Mouse (Mus musculus): ENCODE measurements around the gene Clp1. TPM values are rescaled to one million over a fixed set of nuclear protein-coding genes. Genes with fewer than 3 reads are reported as not detected.

Gene Clp1
- polyA plus RNA-seq, 1 experiment from 2014 or later: 34.5 TPM

DNA sequence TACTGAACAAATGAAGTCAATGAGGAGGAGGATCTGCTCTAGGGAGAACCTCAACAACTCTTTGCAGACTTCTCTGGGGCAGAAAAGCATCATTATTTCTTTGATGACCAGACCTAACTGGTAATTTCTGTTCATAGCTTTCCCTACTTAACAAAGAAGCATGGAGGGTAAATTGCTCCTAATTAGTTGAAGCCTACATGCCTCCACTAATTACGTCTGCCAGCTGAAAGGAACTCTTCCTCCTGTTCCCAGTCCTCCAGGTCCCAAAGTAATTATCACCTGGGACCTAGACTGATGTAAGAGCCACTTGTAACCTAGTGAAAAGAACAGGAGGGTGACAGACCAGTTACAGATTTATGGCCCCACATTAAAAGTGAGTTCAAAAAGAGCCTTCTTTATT is 19.6 kb downstream of the Clp1 start:
- H3K27ac ChIP-seq (ENCODE audit: low read depth, low read length): no peak overlapping the region
- H3K4me3 ChIP-seq (ENCODE audit: low read length): no peak overlapping the region
- H3K4me1 ChIP-seq (ENCODE audit: control insufficient read depth, insufficient read depth, low read length): peaks cover 4% of the 10 kb centered on the region; the same call in 1 of the 2 replicates
- H3K9ac ChIP-seq (ENCODE audit: low read depth, low read length): no peak overlapping the region
- no peaks in the 10 kb centered on the region for H3K9me3 ChIP-seq (ENCODE audit: control insufficient read depth, low read length)
- peaks cover 43% of the 10 kb centered on the region for H3K36me3 ChIP-seq (ENCODE audit: control insufficient read depth, insufficient read depth, low read length)
- no peak overlapping the region for H3K4me2 ChIP-seq (replicated peaks; ENCODE audit: low read depth, low read length)
- H3K27me3 ChIP-seq (ENCODE audit: control insufficient read depth, insufficient read depth, low read length): no peaks in the 10 kb centered on the region
- 38% methylated on average over 1 of the region's 1 CpGs for WGBS
- ATAC-seq (ENCODE audit: low FRiP score, low TSS enrichment): no peak

DNA sequence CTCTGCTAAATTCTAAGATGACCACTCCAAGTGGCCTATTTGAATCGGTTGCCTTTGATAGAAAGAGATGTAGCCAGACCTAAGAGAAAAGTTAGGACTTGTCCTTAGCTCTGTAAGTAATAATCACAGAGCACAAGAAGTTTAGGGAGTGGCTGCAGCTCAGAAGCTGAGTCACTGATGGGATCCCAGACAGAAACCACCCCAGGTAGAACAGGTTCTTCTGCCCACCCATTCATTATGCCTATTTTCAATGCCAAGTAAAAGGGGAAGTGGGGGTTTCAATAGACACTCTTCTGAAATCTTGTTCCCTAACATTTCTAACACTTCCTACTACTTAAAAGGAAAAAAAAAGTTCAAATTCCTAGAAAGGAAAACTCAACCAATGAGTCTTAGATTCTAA is 21.9 kb downstream of the Clp1 start:
- H3K27ac ChIP-seq (ENCODE audit: low read depth, low read length): no peak overlapping the region
- H3K4me1 ChIP-seq (ENCODE audit: control insufficient read depth, insufficient read depth, low read length): peaks cover 4% of the 10 kb centered on the region; the same call in 1 of the 2 replicates
- H3K4me3 ChIP-seq (ENCODE audit: low read length): no peak overlapping the region
- H3K27me3 ChIP-seq (ENCODE audit: control insufficient read depth, insufficient read depth, low read length): no peaks in the 10 kb centered on the region
- H3K36me3 ChIP-seq (ENCODE audit: control insufficient read depth, insufficient read depth, low read length): peaks cover 48% of the 10 kb centered on the region
- no peak for ATAC-seq (ENCODE audit: low FRiP score, low TSS enrichment)
- no peak overlapping the region for H3K9ac ChIP-seq (ENCODE audit: low read depth, low read length)
- no peak overlapping the region for H3K4me2 ChIP-seq (replicated peaks; ENCODE audit: low read depth, low read length)
- WGBS: 77% methylated on average over 1 of the region's 1 CpGs
- H3K9me3 ChIP-seq (ENCODE audit: control insufficient read depth, low read length): no peaks in the 10 kb centered on the region

DNA sequence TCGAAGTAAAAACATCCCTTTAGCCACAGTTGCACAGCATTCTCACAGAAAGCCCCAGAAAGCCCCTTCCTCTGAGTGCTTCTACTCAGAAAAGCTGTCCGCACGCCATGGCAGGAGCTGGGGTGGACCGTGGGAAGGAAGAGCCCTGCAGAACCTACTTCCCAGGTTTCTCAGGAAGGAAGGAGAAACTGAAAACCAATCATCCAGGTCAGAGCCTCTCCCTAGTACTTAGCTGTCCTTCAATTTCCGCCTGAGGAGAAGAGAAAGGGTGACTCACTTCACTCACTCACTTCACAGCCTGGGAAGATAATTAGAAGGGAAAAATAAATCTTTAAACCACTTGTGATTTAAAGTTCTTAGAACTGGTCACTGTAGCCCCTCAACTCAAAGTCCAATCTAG is 22.8 kb downstream of the Clp1 start:
- 69% methylated on average over 5 of the region's 5 CpGs for WGBS
- H3K27ac ChIP-seq (ENCODE audit: low read depth, low read length): no peak overlapping the region
- H3K9me3 ChIP-seq (ENCODE audit: control insufficient read depth, low read length): no peaks in the 10 kb centered on the region
- H3K27me3 ChIP-seq (ENCODE audit: control insufficient read depth, insufficient read depth, low read length): no peaks in the 10 kb centered on the region
- H3K4me2 ChIP-seq (replicated peaks; ENCODE audit: low read depth, low read length): no peak overlapping the region
- H3K4me3 ChIP-seq (ENCODE audit: low read length): no peak overlapping the region
- no peak overlapping the region for H3K9ac ChIP-seq (ENCODE audit: low read depth, low read length)
- peaks cover 43% of the 10 kb centered on the region for H3K36me3 ChIP-seq (ENCODE audit: control insufficient read depth, insufficient read depth, low read length)
- peak; percentile 57; the same call in 1 of the 2 replicates for ATAC-seq (ENCODE audit: low FRiP score, low TSS enrichment)
- H3K4me1 ChIP-seq (ENCODE audit: control insufficient read depth, insufficient read depth, low read length): peaks cover 4% of the 10 kb centered on the region; the same call in 1 of the 2 replicates

DNA sequence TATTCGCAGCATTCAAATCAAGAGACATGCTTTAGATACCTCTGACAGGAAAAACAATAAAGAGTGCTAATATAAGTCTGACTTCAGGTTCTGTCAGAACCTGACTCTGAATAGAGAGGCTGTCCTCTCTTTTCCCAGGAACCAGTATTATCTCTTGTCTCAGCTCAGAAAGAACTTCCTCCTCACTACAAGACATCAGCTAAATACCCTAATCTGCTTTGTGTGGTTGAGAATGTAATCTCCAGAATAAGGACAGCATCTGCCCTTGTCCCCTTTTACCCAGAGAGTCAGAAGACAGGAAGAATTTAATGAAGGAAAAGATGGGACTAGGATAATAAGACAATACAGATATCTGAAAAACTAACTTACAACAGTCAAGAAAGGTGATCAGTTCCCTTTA is 23.7 kb downstream of the Clp1 start:
- Histone ChIP-seq H3K9ac (ENCODE audit: low read depth, low read length) (no peak overlapping the region), H3K4me2 (replicated peaks; ENCODE audit: low read depth, low read length) (no peak overlapping the region), H3K27ac (ENCODE audit: low read depth, low read length) (no peak overlapping the region), H3K4me1 (ENCODE audit: control insufficient read depth, insufficient read depth, low read length) (no peaks in the 10 kb centered on the region), H3K9me3 (ENCODE audit: control insufficient read depth, low read length) (no peaks in the 10 kb centered on the region), H3K36me3 (ENCODE audit: control insufficient read depth, insufficient read depth, low read length) (peaks cover 44% of the 10 kb centered on the region), H3K27me3 (ENCODE audit: control insufficient read depth, insufficient read depth, low read length) (no peaks in the 10 kb centered on the region), H3K4me3 (ENCODE audit: low read length) (no peak overlapping the region)
- 100% methylated on average over 1 of the region's 1 CpGs for WGBS
- ATAC-seq (ENCODE audit: low FRiP score, low TSS enrichment): no peak

DNA sequence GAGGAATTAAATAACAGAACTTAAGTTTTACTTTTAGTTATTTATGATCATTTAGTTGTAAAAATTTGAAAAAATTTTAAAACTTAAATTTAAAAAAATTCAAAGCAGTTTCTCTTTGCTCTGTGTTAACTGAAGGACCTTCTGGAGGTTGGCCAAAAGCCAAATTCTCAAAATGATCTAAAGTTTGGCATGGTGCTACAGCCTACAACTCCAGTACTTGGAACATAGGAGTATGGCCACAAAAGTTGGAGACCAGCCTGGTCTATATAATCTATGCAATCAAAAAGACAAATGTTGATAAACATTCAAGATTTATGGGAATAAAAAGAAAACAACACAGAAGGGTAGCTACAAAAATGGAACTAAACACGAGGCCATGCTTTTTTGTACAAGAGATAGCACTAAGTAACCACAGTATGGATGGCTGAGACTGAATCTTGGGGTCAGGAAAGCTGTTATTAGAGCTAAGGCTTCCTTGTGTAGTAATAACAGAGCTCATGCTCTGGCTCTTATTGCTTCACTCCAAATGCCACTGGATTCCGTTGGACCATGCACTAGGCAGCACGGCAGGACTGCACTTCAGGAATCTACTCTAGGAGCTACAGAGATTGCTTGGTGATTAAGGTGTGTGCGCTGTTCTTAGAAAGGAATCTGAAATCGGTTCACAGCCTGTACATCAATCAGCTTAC is 32.0 kb downstream of the Clp1 start:
- Histone ChIP-seq H3K27me3 (ENCODE audit: control insufficient read depth, insufficient read depth, low read length) (no peaks in the 10 kb centered on the region), H3K9me3 (ENCODE audit: control insufficient read depth, low read length) (no peaks in the 10 kb centered on the region), H3K9ac (ENCODE audit: low read depth, low read length) (no peak overlapping the region), H3K4me2 (replicated peaks; ENCODE audit: low read depth, low read length) (no peak overlapping the region), H3K4me1 (ENCODE audit: control insufficient read depth, insufficient read depth, low read length) (no peaks in the 10 kb centered on the region), H3K4me3 (ENCODE audit: low read length) (no peak overlapping the region), H3K27ac (ENCODE audit: low read depth, low read length) (no peak overlapping the region), H3K36me3 (ENCODE audit: control insufficient read depth, insufficient read depth, low read length) (peaks cover 77% of the 10 kb centered on the region)
- ATAC-seq (ENCODE audit: low FRiP score, low TSS enrichment): no peak
- 91% methylated on average over 5 of the region's 5 CpGs for WGBS

DNA sequence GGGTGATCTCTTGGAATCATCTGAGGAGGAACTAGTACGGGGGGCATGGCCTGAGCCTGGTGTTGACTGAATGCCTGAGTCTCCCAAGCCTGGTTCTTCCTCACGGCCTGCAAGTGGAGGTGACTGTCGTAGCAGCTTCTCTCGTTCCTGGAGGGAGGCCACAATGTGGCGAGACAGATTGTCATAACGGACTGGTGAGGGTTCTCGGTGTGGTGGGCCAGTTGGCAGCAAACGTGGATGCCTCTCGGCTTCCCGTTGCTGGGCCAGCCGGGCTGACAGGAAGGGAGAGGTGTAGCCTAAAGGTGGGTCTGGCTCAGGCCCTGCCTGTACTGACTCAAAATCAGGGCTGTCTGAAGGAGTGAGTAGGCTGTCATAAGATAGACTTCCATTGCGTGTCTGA is 37.1 kb downstream of the Clp1 start:
- Histone ChIP-seq H3K27me3 (ENCODE audit: control insufficient read depth, insufficient read depth, low read length) (no peaks in the 10 kb centered on the region), H3K4me3 (ENCODE audit: low read length) (no peak overlapping the region), H3K9me3 (ENCODE audit: control insufficient read depth, low read length) (no peaks in the 10 kb centered on the region), H3K4me2 (replicated peaks; ENCODE audit: low read depth, low read length) (no peak overlapping the region), H3K9ac (ENCODE audit: low read depth, low read length) (no peak overlapping the region), H3K27ac (ENCODE audit: low read depth, low read length) (no peak overlapping the region), H3K36me3 (ENCODE audit: control insufficient read depth, insufficient read depth, low read length) (peaks cover 92% of the 10 kb centered on the region), H3K4me1 (ENCODE audit: control insufficient read depth, insufficient read depth, low read length) (no peaks in the 10 kb centered on the region)
- 89% methylated on average over 12 of the region's 12 CpGs for WGBS
- ATAC-seq (ENCODE audit: low FRiP score, low TSS enrichment): no peak

DNA sequence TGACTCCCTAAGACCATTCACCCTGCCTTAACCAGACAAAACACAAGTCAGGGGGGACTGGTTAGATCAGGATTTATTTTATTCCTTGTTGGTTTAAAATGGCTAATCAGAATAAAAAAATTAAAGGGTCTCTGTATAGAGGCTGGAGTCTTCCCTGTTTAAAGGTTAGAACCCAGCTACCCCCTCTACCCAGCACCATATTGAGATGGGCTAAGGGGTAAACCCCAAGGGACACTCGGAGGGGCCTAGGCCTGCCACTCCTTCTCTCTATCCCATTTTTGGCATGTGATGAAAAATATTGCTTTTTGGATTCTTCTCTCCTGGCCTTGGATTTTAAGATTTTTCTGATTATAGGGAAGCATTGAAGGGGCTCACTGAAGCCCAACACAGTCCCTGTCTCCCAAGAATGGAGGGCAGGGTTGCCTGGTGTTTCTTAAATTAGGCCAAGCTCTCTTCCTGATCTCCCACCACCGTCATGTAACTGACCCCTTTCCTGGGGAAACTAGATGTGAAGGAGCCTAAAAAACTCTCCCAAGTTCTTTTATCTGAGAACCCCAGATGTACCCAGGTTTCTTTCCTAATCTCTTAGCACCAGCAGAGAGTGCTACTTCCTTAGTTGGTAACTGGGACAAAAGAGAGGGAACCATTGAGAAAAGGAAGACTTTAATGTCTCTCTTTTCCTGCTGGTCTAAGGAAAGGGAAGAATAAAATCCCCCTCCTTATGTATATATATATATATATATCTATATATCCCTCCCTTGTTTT is 38.9 kb downstream of the Clp1 start:
- H3K4me1 ChIP-seq (ENCODE audit: control insufficient read depth, insufficient read depth, low read length): no peaks in the 10 kb centered on the region
- no peak for ATAC-seq (ENCODE audit: low FRiP score, low TSS enrichment)
- H3K27me3 ChIP-seq (ENCODE audit: control insufficient read depth, insufficient read depth, low read length): no peaks in the 10 kb centered on the region
- H3K9me3 ChIP-seq (ENCODE audit: control insufficient read depth, low read length): no peaks in the 10 kb centered on the region
- H3K4me2 ChIP-seq (replicated peaks; ENCODE audit: low read depth, low read length): no peak overlapping the region
- no peak overlapping the region for H3K4me3 ChIP-seq (ENCODE audit: low read length)
- WGBS: 81% methylated on average over 2 of the region's 2 CpGs
- no peak overlapping the region for H3K9ac ChIP-seq (ENCODE audit: low read depth, low read length)
- no peak overlapping the region for H3K27ac ChIP-seq (ENCODE audit: low read depth, low read length)
- H3K36me3 ChIP-seq (ENCODE audit: control insufficient read depth, insufficient read depth, low read length): peaks cover 85% of the 10 kb centered on the region

DNA sequence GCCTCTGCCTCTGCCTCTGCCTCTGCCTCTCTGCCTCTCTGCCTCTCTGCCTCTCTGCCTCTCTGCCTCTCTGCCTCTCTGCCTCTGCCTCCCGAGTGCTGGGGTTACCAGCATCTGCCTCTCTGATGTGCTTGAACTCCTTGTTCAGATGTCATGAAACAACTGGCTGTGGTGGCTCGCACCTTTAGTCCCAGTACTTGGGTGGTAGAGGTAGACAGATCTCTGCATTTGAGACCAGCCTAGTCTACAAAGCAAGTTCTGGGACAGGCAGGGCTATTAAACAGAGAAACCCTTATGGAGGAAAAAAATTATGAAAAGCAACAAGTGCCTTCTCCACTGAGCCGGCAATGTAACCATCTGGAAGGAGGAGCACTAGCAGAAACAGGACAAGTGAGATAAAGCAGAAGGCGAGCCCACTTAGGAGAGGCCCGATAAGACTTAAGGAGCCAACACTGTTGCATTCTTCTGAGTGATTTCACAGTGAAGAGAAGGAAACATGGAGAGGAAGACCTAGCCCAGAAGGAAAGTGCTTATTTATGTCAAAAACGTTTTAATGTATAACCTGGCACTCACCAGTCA is 44.5 kb downstream of the Clp1 start:
- 85% methylated on average over 6 of the region's 6 CpGs for WGBS
- no peak overlapping the region for H3K4me3 ChIP-seq (ENCODE audit: low read length)
- H3K27me3 ChIP-seq (ENCODE audit: control insufficient read depth, insufficient read depth, low read length): no peaks in the 10 kb centered on the region
- no peaks in the 10 kb centered on the region; the same call in 1 of the 2 replicates for H3K4me1 ChIP-seq (ENCODE audit: control insufficient read depth, insufficient read depth, low read length)
- ATAC-seq (ENCODE audit: low FRiP score, low TSS enrichment): no peak
- no peak overlapping the region for H3K4me2 ChIP-seq (replicated peaks; ENCODE audit: low read depth, low read length)
- no peak overlapping the region for H3K9ac ChIP-seq (ENCODE audit: low read depth, low read length)
- H3K27ac ChIP-seq (ENCODE audit: low read depth, low read length): no peak overlapping the region
- peaks cover 42% of the 10 kb centered on the region for H3K36me3 ChIP-seq (ENCODE audit: control insufficient read depth, insufficient read depth, low read length)
- no peaks in the 10 kb centered on the region for H3K9me3 ChIP-seq (ENCODE audit: control insufficient read depth, low read length)

DNA sequence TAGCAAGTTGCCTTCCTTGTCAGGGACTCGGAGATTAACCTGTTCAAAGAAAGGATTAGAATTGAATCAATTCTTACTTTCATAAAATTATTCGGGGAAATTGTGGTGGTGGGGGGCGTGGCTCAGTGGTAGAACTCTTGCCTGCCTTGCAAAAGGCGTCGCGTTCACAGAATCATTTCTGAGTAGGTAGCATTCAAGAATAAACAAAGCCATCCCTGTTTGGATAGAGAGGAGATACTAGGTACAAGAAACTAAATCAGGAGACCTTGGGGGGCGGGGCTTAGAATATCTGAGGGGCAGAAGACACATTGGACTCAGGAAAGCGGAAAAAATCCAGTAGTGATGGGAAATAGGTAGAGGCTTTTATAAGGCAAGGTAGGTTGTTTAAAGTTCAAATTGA is 48.1 kb downstream of the Clp1 start, which contains the start of gene Tmx2:
Gene Tmx2 (minus strand): TSS at position 125 of the 400 bp plus-strand sequence.
- WGBS: 17% methylated on average over 8 of the region's 8 CpGs
- H3K9ac ChIP-seq (ENCODE audit: low read depth, low read length): peak within 1 kb of the TSS; percentile 89

More for the DNA sequence above, 48.1 kb downstream of the Clp1 start, which contains the start of gene Tmx2:
- Histone ChIP-seq H3K4me2 (replicated peaks; ENCODE audit: low read depth, low read length) (peak within 1 kb of the TSS; percentile 81), H3K27me3 (ENCODE audit: control insufficient read depth, insufficient read depth, low read length) (no peaks in the 10 kb centered on the region), H3K9me3 (ENCODE audit: control insufficient read depth, low read length) (no peaks in the 10 kb centered on the region), H3K4me3 (ENCODE audit: low read length) (peak within 1 kb of the TSS; percentile 99), H3K4me1 (ENCODE audit: control insufficient read depth, insufficient read depth, low read length) (peaks cover 12% of the 10 kb centered on the region; the same call in 1 of the 2 replicates), H3K36me3 (ENCODE audit: control insufficient read depth, insufficient read depth, low read length) (peaks cover 29% of the 10 kb centered on the region), H3K27ac (ENCODE audit: low read depth, low read length) (peak within 1 kb of the TSS; percentile 59; the same call in 1 of the 2 replicates)
- ATAC-seq (ENCODE audit: low FRiP score, low TSS enrichment): no peak
